Mouse (Mus musculus) limb, embryonic 14.5 days (tissue): Measurements from ENCODE around the gene Ybx2. TPM values are rescaled to one million over a fixed set of nuclear protein-coding genes. Genes with fewer than 3 reads are reported as not detected.
"Not testable (repeated sequence)": the region's sequence is repeated elsewhere in the genome, so short reads cannot be mapped to it uniquely, and the experiment has no call there.

ENCODE experiments used
- ATAC-seq: fragments of 200-750 bp; cut with Nextera tagmentation; 2 replicates; pipeline ENCODE4 v1.8.0; 2017; ENCODE audit warnings: low read depth, moderate number of reproducible peaks, moderate TSS enrichment; ENCODE audit not compliant: low FRiP score
- DNase-seq: peaks from one replicate; pipeline ENCODE4 v3.0.0-alpha.2; 2015; ENCODE audit warnings: low spot score
- H3K27ac ChIP-seq: fragments of 300-500 bp; sonication (generic); replicated peaks from 2 replicates; pipeline ENCODE4 v1.5.1; 2014; ENCODE audit warnings: low read depth, mild to moderate bottlenecking, low read length, moderate library complexity, mixed read lengths
- H3K27me3 ChIP-seq: fragments of 300-500 bp; sonication (generic); 2 replicates; pipeline ENCODE4 v1.6.1; 2014; ENCODE audit warnings: low read length, mixed read lengths; ENCODE audit not compliant: control insufficient read depth, insufficient read depth
- H3K36me3 ChIP-seq: fragments of 300-500 bp; sonication (generic); 2 replicates; pipeline ENCODE4 v1.6.1; 2014; ENCODE audit warnings: mild to moderate bottlenecking, low read length, moderate library complexity, mixed read lengths; ENCODE audit not compliant: control insufficient read depth, insufficient read depth
- H3K4me1 ChIP-seq: fragments of 300-500 bp; sonication (generic); 2 replicates; pipeline ENCODE4 v1.6.1; 2014; ENCODE audit warnings: antibody characterized with exemption, low read length, mixed read lengths; ENCODE audit not compliant: control insufficient read depth, insufficient read depth
- H3K4me2 ChIP-seq: fragments of 300-500 bp; sonication (generic); replicated peaks from 2 replicates; pipeline ENCODE4 v1.6.1; 2014; ENCODE audit warnings: low read depth, mild to moderate bottlenecking, low read length, moderate library complexity; ENCODE audit not compliant: severe bottlenecking
- H3K4me3 ChIP-seq: fragments of 300-500 bp; sonication (generic); replicated peaks from 2 replicates; pipeline ENCODE4 v1.5.1; 2014; ENCODE audit warnings: low read length
- H3K9ac ChIP-seq: fragments of 300-500 bp; sonication (generic); 2 replicates; pipeline ENCODE4 v1.6.1; 2014; ENCODE audit warnings: mild to moderate bottlenecking, low read depth, low read length, moderate library complexity; ENCODE audit not compliant: severe bottlenecking
- H3K9me3 ChIP-seq: fragments of 300-500 bp; sonication (generic); 2 replicates; pipeline ENCODE4 v1.6.1; 2016; ENCODE audit warnings: low read length; ENCODE audit not compliant: control insufficient read depth
- POLR2A ChIP-seq: fragments of 200-500 bp; IDR thresholded peaks from 2 replicates; pipeline ENCODE4 v1.8.0; 2012; ENCODE audit warnings: inconsistent platforms, mild to moderate bottlenecking, moderate library complexity, borderline replicate concordance; ENCODE audit not compliant: insufficient read depth, insufficient read length; ENCODE audit errors: extremely low read depth
- WGBS: fragments of 180-500 bp; shearing (Covaris S2); extraction: QIAGEN DNeasy Blood & Tissue Kit; methylation state at CpG from one replicate; pipeline ENCODE4 v1.1.7; 2014; 5-methylcytosine and 5-hydroxymethylcytosine counted together
- polyA plus RNA-seq, 2 experiments: library from polyadenylated mRNA; depleted of rRNA in 1 of 2; stranded (reverse) in 1 of 2; unstranded in 1 of 2; fragments of >200 nt; fragmentation: Nextera tagmentation in 1 of 2; extraction: Ambion mirVana in 1 of 2; gene quantifications; 2 replicates each; pipeline versions ENCODE4 v1.2.1 to v1.2.3; 2012 to 2014

The Ybx2 gene
- polyA plus RNA-seq, 2 experiments = 7.2 to 70.1 TPM

DNA sequence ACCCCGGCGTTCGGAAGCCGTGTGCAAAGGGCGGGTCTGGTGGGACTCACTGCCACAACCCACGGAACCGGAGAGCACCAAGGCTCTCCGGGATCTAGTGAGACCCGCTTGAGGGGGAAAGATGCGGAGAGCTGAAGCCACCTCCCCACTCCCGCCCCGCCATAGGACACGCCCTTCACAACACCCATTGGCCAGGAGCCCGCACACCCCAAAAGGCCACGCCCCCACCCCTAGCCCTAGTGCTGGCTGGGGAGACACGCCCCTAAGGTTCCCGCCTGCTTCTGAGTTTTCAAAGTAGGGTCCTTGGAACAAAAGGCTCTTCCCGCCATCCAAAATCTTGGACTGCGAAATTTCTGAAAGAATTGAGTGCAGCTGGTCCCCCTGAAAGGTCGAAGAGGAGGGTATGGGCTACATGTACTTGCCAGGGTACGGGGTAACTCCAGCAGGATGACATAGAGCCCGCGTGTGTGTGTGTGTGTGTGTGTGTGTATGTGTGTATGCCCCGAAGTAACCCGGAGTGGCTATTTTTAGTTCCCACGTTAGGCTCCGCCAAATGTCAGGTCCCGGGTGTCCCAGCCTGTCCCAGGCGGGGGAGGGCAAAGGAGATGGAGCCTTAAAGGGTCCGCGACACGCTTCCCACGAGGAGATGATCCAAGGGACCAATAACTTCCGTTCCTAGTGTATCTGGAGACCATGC lies 12.6 kb downstream of the Ybx2 start, which contains the start of gene Slc2a4:
Gene Slc2a4 (minus strand): TSS at position 123 of the 697 bp plus-strand sequence.
- H3K27me3 ChIP-seq = no peaks in the 10 kb centered on the region
- H3K4me3 ChIP-seq = peak within 1 kb of the TSS; percentile 59
- WGBS = 2% methylated on average over 33 of the region's 34 CpGs
- TF ChIP-seq POLR2A = peak; percentile 76; the same call in 1 of the 2 replicates
- H3K4me2 ChIP-seq = peak within 1 kb of the TSS; percentile 85
- DNase-seq (peak; percentile 97), ATAC-seq (peak; percentile 93)
- H3K36me3 ChIP-seq = peaks cover 27% of the 10 kb centered on the region
- H3K27ac ChIP-seq = peak within 1 kb of the TSS; percentile 90
- no peaks in the 10 kb centered on the region for H3K9me3 ChIP-seq
- peaks cover 19% of the 10 kb centered on the region for H3K4me1 ChIP-seq
- peak within 1 kb of the TSS; percentile 70 for H3K9ac ChIP-seq

DNA sequence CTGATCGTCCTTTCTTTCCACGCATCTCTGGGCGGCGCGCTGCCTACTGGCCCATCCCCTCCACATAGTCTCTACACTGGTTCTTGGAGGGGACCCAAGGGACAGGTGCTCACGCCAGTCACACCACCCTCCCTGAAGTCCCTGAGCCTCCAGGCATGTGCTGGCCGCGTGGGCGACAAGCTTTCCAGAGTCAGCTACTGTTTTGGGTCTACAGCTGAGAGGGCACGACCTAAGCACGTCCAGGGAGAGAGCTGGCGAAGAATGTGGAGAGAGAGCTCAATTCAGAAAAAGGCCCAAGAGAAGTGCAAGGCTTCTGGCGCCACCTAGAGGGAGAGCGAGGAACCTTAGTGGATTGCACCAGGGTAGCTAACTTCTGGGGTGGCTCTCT lies 13.2 kb downstream of the Ybx2 start:
- WGBS = 0% methylated on average over 14 of the region's 14 CpGs
- Histone ChIP-seq H3K9ac (peak overlapping the region; percentile 70), H3K27ac (peak overlapping the region; percentile 90), H3K9me3 (no peaks in the 10 kb centered on the region), H3K4me1 (peaks cover 19% of the 10 kb centered on the region), H3K4me2 (peak overlapping the region; percentile 85), H3K4me3 (peak overlapping the region; percentile 59), H3K36me3 (peaks cover 23% of the 10 kb centered on the region), H3K27me3 (no peaks in the 10 kb centered on the region)
- DNase-seq = peak; percentile 90
- peak; percentile 48 for ATAC-seq
- TF ChIP-seq POLR2A = peak; percentile 61; the same call in 1 of the 2 replicates

DNA sequence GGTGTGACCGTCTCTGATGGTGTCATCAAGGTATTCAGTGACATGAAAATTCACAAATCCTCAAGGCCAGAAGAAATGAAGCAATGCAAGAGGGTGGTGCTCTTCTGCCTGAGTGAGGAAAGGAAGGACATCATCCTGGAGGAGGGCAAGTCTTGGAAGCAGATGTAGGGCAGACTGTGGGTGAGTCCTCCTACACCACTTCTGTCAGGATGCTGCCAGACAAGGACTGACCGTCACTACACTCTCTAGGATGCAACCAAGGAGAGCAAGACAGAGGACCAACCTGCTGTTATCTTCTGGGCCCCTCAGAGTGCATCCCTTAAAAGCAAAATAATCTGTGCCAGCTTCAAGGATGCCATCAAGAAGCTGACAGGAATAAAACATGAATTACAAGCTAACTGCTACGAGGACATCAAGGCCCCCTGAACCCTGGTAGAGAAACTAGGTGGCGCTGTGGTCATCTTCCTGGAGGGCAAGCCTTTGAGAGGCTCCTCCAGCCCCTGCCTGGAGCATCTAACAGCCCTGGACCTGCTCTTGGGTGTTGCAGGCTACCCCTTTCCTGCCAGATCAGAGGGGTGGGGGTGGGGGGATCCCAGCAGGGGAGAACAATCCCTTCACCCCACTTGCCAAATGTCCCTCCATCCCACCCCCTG lies 15.3 kb downstream of the Ybx2 start:
- Histone ChIP-seq H3K27ac (no peak overlapping the region), H3K9ac (no peak overlapping the region), H3K4me3 (no peak overlapping the region), H3K4me2 (no peak overlapping the region), H3K4me1 (peaks cover 19% of the 10 kb centered on the region), H3K9me3 (no peaks in the 10 kb centered on the region), H3K27me3 (no peaks in the 10 kb centered on the region), H3K36me3 (0 out of 2 replicates have a peak, but pooled peaks cover 1% of the 10 kb centered on the region)
- DNase-seq (no peak), ATAC-seq (no peak)
- 51% methylated on average over 4 of the region's 4 CpGs for WGBS
- no peak for TF ChIP-seq POLR2A

DNA sequence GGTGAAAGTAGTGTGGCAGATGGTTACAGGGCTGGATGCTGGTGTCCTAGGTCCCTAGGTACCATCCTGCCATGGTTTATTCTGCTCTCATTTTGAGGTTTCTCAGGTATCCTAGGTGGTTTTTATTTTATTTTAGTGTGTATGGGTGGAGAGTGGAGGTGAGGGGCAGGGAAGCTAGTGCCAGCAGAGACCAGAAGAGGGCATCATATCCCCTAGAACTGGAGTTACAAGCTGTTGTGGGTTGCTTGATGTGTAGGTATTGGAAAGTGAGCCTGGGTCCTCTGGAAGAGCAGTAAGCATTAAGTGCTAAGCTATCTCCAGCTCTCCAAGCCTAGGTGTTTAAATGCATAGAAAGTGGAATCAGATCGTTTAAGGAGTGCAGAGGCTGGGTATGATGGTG lies 16.7 kb downstream of the Ybx2 start:
- H3K4me2 ChIP-seq = no peak overlapping the region
- no peak overlapping the region for H3K27ac ChIP-seq
- no peak for DNase-seq
- no peaks in the 10 kb centered on the region for H3K27me3 ChIP-seq
- no peaks in the 10 kb centered on the region for H3K36me3 ChIP-seq
- ATAC-seq = no peak
- no peak overlapping the region for H3K4me3 ChIP-seq
- H3K9ac ChIP-seq = no peak overlapping the region
- no peak for TF ChIP-seq POLR2A
- WGBS = 53% methylated on average over 1 of the region's 1 CpGs
- peaks cover 7% of the 10 kb centered on the region; the same call in 1 of the 2 replicates for H3K4me1 ChIP-seq
- no peaks in the 10 kb centered on the region for H3K9me3 ChIP-seq

DNA sequence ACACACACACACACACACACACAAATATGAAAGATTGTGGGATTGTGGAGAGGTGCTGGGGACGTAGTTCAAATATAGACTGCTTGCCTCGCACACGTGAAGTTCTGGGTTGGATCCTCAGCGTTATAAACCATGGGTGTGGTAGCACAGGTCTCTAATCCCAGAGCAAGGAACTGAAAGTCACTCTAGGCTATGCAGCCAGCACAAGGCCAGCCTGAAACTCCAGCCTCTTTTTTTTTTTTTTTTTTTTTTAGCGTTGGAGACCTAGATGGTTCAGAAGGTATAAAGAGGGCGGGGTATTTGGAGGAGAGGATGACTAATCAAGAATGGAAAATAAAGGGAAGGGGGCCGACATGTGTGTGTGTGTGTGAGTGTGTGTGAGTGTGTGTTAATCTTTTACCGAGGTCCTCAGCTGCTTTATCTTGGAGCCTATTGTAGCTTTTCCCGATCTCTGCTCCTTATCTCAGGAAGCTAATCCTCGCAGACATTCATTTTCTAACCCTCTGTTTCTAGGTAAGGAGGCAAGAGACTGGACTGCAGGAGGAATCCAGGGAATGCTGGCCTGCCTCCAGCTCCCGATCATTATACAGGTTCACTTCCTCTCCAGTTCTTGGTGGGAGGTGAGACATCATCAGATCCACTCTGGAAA lies 17.8 kb downstream of the Ybx2 start:
- ATAC-seq = no peak
- Histone ChIP-seq H3K27me3 (no peaks in the 10 kb centered on the region), H3K4me3 (no peak overlapping the region), H3K9me3 (no peaks in the 10 kb centered on the region), H3K9ac (no peak overlapping the region), H3K36me3 (no peaks in the 10 kb centered on the region), H3K27ac (no peak overlapping the region), H3K4me1 (peaks cover 4% of the 10 kb centered on the region; the same call in 1 of the 2 replicates), H3K4me2 (no peak overlapping the region)
- 66% methylated on average over 11 of the region's 11 CpGs for WGBS
- no peak for DNase-seq
- no peak for TF ChIP-seq POLR2A

DNA sequence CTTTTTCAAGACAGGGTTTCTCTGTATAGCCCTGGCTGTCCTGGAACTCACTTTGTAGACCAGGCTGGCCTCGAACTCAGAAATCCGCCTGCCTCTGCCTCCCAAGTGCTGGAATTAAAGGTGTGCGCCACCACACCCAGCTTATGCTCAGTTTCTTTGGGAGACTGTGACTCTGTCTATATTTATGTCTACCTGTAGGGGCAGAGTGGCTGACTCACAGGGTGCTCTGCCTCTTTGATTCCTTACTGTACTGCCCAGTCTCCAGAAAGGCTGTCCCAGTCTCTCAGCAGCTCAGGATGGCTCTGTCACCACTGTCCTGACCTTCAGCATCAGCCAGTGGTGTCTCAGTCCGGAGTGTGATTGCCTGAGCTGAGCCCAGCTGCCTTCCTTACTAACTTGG lies 20.0 kb downstream of the Ybx2 start:
- not testable (repeated sequence) for H3K27me3 ChIP-seq, H3K27ac ChIP-seq, ATAC-seq, H3K9ac ChIP-seq, H3K4me2 ChIP-seq, H3K36me3 ChIP-seq, H3K4me3 ChIP-seq, H3K9me3 ChIP-seq, H3K4me1 ChIP-seq, DNase-seq
- 78% methylated on average over 4 of the region's 4 CpGs for WGBS
